Mouse (Mus musculus) testis, adult 2 months (tissue): ENCODE measurements around the gene Rab8b.

Experiments used
- CTCF ChIP-seq: fragments of 200-500 bp; IDR thresholded peaks from 2 replicates; pipeline ENCODE4 v1.5.1; 2012; ENCODE audit warnings: low read depth, mild to moderate bottlenecking, inconsistent platforms, low read length, moderate library complexity; ENCODE audit not compliant: control insufficient read depth, insufficient read depth, insufficient replicate concordance
- POLR2A ChIP-seq: fragments of 200-500 bp; IDR thresholded peaks from 2 replicates; pipeline ENCODE4 v1.6.1; 2012; ENCODE audit warnings: low read depth, mild to moderate bottlenecking, inconsistent platforms, low read length, moderate library complexity; ENCODE audit not compliant: control insufficient read depth

- TF ChIP-seq POLR2A: no peak
- no peak for TF ChIP-seq CTCF
These were observed 85.6 kb downstream of the Rab8b start for GRCm38 (mm10) chr9:66833851-66834250.
